Mouse (Mus musculus) splenic B cell, adult 2 months (primary cell): Measurements from ENCODE around the gene Emc8.
A peak's percentile ranks its signal among the peaks of the same experiment; 100 is the strongest.

ENCODE experiments used
- DNase-seq: peaks from one replicate; pipeline ENCODE4 v3.0.0-alpha.2; 2011; ENCODE audit warnings: low read depth, low spot score
- H3K27me3 ChIP-seq: 2 replicates; pipeline ENCODE4 v1.6.1; 2012; ENCODE audit warnings: mild to moderate bottlenecking, low read length, moderate library complexity, mixed read lengths; ENCODE audit not compliant: control insufficient read depth, poor library complexity, insufficient read depth, severe bottlenecking
- H3K36me3 ChIP-seq: 2 replicates; pipeline ENCODE4 v1.6.1; 2012; ENCODE audit warnings: mild to moderate bottlenecking, low read length, moderate library complexity, mixed read lengths; ENCODE audit not compliant: control insufficient read depth, poor library complexity, insufficient read depth, severe bottlenecking

The Emc8 gene

DNA sequence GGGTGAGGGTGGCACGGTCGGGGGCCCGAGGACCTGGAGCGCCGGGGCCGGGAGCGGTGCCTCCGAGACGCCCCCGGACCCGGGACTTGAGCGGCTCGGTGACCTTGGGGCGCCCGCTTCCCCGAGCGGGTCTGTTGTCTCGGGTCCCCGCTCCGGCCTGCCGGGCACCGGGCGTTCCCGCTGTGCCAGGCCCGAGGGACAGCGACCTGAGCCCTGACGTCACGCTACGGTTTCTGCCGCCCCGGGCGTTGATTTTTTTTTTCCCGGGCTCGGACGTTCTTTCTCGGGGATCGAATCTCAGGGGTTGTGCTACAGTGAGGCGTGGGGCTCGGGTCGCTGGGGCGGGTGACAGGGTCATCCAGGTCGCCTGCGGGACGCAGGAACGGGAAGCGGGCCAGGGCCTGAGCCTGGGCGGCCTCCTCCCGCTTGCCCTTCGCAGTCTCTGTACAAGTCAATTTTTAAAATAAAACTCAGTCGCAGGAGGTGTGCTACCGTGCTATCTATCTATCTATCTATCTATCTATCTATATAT lies at the start of gene Emc8:
TSS of gene Emc8 (minus strand) at position 200 of the 532 bp plus-strand sequence.
- DNase-seq, result no peak
- Histone ChIP-seq H3K36me3 (peaks cover 7% of the 10 kb centered on the region), H3K27me3 (no peaks in the 10 kb centered on the region)

DNA sequence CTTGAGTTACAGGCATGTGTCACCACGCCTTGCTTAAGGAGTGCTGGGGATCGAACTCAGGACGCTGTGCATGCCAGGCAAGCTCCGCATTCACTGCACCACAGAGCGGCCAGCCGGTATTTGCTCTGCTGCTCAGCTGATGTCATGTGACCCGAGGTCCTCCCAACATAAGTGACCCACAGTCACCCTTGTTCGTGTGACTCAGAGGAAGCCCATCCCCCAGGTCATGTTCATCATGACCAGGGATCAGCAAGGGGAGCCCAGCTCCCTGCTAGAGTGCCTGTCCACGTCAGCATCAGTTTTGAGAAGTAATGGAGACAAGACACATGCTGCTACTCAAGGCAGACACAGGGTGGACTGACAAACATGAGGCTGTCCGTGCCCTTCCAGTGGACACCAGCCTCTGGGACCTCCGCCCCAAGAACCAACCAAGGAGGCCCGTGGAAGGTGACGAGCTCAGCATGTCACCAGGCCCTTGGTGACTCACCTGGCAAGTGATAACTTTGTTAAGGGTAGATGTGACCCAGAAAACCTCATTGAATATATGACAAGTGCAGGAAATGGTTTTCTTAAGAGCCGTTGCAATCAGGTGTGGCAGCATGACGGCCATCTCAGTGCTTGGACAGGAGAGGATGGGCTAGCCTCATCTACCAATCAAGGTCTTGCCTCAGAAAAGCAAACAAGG lies 47.8 kb upstream of the Emc8 start:
- Histone ChIP-seq H3K27me3 (no peaks in the 10 kb centered on the region), H3K36me3 (no peaks in the 10 kb centered on the region)
- DNase-seq, result no peak

DNA sequence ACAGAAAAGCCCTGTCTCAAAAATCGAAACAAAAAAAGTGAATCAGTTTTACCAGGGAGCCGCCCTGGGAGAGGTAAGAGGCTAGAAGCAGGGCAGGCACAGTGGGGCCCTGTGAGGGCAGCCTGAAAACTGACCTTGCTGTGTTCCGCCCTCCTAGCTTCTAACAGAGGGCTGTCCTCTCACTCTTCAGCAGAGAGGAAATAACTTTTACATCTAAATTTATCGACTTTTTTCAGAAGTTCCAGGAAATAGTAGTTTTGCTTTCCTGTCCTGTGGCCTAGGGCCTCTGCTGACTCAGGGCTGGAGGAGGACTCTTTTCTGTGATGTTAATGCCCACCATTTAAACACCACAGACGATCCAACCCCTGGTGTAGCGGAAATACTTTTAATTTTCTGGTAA lies 46.8 kb upstream of the Emc8 start:
- H3K27me3 ChIP-seq, result no peaks in the 10 kb centered on the region
- peak; percentile 54 for DNase-seq
- no peaks in the 10 kb centered on the region for H3K36me3 ChIP-seq

GRCm38 (mm10) chr8:120709176-120709575 lies 40.8 kb upstream of the Emc8 start:
- H3K27me3 ChIP-seq, result no peaks in the 10 kb centered on the region
- DNase-seq, result no peak

DNA sequence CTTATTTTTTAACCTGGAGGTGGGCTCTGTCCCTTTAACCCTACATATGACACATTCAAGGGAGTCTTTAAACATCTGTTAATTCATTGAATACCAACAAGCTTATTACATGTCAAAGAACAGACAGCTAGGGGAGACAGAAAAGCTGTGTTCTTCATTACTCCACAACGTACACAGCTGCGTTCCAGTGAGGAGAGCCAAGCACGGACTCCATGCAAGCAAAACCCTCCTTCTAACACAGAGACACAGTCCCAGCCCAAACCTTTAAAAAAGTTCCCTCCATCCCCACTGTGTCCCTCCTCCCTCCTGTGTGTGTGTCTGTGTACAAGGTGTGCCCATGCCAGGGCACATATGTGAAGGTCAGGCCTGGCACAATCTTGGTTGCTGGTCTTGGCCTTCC lies 37.8 kb upstream of the Emc8 start:
- Histone ChIP-seq H3K36me3 (no peaks in the 10 kb centered on the region), H3K27me3 (no peaks in the 10 kb centered on the region)
- no peak for DNase-seq

More at GRCm38 (mm10) chr8:120709176-120709575, 40.8 kb upstream of the Emc8 start:
- H3K36me3 ChIP-seq, result no peaks in the 10 kb centered on the region

- Histone ChIP-seq H3K36me3 (no peaks in the 10 kb centered on the region), H3K27me3 (no peaks in the 10 kb centered on the region)
- no peak for DNase-seq
Measured at GRCm38 (mm10) chr8:120705163-120705562, 36.8 kb upstream of the Emc8 start.

DNA sequence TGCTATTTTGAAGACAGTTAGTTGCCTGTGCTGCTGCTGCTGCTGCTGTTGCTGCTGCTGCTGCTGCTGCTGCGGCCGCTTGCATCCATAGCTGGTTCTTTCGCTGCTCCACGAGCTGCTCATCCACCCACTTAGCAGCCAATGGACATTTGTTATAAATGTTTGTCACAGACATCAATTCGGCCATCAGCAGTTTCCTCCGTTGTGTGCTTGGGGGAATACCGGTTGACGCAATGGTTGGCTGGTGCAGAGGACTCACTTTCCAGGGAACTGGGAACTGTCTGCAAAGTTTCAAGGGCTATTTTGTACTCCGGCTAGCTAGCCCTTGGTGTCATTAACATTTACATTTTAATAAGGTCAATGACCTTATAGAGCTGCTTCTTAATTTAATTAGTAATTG lies 35.8 kb upstream of the Emc8 start:
- no peaks in the 10 kb centered on the region for H3K27me3 ChIP-seq
- DNase-seq, result no peak
- no peaks in the 10 kb centered on the region for H3K36me3 ChIP-seq

- H3K27me3 ChIP-seq, result no peaks in the 10 kb centered on the region
- DNase-seq, result peak; percentile 92
- H3K36me3 ChIP-seq, result no peaks in the 10 kb centered on the region
Measured at GRCm38 (mm10) chr8:120701758-120702465, 33.5 kb upstream of the Emc8 start.

DNA sequence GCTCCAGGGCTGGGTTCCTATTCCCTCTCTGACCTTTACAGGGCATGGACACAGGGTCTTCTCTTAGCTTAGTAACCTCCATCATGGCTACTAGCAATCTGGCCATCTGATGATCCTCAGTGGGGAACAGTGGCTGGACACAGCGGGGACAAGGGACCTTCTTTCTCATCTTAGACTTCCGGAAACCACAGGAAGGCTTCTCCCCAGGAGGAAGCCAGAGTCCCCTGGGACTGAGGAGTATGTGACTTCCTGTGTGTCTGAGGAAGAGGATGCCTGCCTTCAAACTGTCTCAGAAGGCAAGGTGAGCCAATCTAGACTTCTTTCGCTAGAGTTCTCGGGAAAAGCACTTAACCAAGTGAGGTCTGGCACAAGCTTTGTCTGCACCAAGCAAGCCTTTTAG lies 31.7 kb upstream of the Emc8 start:
- no peak for DNase-seq
- H3K27me3 ChIP-seq, result no peaks in the 10 kb centered on the region
- no peaks in the 10 kb centered on the region for H3K36me3 ChIP-seq

DNA sequence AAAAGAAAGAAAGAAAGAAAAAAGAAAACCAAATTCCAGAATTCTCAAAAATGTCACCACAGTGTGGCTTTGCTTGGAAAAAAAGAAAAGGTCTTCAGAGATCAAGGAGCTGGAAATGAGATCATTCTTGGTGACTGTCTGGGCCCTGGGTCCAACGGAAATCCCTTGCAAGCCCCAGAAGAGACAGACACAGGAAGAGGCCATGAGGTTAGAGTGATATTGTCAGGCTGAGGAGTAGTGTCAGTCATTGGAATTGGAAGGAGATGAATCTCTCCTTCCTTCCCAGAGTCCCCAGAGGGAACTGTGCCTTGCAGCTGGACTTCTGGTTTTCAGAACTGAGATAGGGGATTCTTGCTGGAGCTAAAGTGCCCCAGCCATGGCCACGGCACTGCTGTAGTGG lies 31.2 kb upstream of the Emc8 start:
- H3K27me3 ChIP-seq, result no peaks in the 10 kb centered on the region
- H3K36me3 ChIP-seq, result no peaks in the 10 kb centered on the region
- no peak for DNase-seq

DNA sequence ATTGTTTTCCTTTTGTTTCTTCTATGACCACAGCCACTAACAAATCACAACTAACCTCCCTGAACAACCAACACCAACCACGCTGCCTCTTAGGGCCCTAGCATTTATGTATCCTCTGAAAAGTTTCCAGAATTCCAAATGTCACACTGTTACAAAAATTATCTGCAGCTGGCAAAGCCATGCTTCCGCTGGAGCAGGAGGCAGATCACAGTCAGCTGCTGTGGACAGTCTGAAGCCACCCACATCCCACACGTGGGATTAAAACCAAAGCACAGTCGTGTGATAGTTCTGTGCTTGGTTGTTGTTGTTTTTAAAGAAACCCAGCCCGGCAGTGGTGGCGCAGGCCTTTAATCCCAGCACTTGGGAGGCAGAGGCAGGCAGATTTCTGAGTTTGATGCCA lies 30.7 kb upstream of the Emc8 start:
- Histone ChIP-seq H3K36me3 (no peaks in the 10 kb centered on the region), H3K27me3 (no peaks in the 10 kb centered on the region)
- DNase-seq, result no peak

DNA sequence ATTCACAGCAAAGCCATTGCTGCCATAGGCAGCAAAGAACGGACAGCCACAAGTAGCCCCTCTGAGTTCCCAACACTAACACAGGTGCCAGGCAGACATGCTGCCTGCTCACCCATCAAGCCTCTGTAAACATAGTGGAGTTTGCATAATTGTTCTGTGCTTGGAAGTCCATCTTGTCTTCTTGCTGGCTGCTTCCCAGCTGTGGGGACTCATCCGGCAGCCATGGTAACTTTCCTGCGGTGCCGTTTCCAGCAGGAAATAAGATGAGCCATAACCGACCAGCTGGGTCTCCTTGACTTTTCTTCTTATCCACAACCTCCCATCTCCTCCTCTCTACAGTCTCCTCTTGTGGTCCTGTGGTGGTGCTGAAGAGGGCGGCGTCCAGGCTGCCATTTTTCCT lies 30.1 kb upstream of the Emc8 start:
- no peak for DNase-seq
- Histone ChIP-seq H3K27me3 (no peaks in the 10 kb centered on the region), H3K36me3 (no peaks in the 10 kb centered on the region)

- DNase-seq, result peak; percentile 53
Measured at GRCm38 (mm10) chr8:120697979-120698272, 29.6 kb upstream of the Emc8 start.

GRCm38 (mm10) chr8:120697154-120697978 lies 29.0 kb upstream of the Emc8 start:
- Histone ChIP-seq H3K36me3 (no peaks in the 10 kb centered on the region), H3K27me3 (no peaks in the 10 kb centered on the region)
- DNase-seq, result peak; percentile 48

More at GRCm38 (mm10) chr8:120697979-120698272, 29.6 kb upstream of the Emc8 start:
- Histone ChIP-seq H3K36me3 (no peaks in the 10 kb centered on the region), H3K27me3 (no peaks in the 10 kb centered on the region)
